Mouse (Mus musculus) bone marrow, adult 2 months (tissue): ENCODE measurements around the gene Lrmda.

Experiments
- CTCF ChIP-seq: fragments of 200-500 bp; IDR thresholded peaks from 2 replicates; pipeline ENCODE4 v1.5.1; 2011; ENCODE audit warnings: low read length, control low read depth; ENCODE audit not compliant: control insufficient read depth, insufficient read depth
- POLR2A ChIP-seq: fragments of 200-500 bp; IDR thresholded peaks from 2 replicates; pipeline ENCODE4 v1.6.1; 2011; ENCODE audit warnings: low read depth, mild to moderate bottlenecking, control low read depth, low read length, borderline replicate concordance; ENCODE audit not compliant: control insufficient read depth

GRCm38 (mm10) chr14:22046262-22046856 lies 26.8 kb downstream of the Lrmda start:
- TF ChIP-seq CTCF (no peak), POLR2A (no peak)
